Mouse (Mus musculus) c-Kit-positive CD71-negative TER-119-negative erythroid progenitor cells, embryonic 14.5 days (primary cell): ENCODE data around the gene Lama2.
A peak's percentile ranks its signal among the peaks of the same experiment; 100 is the strongest.
"Not testable (repeated sequence)": the region's sequence is repeated elsewhere in the genome, so short reads cannot be mapped to it uniquely, and the experiment has no call there.

Experiments
- DNase-seq: peaks from one replicate; pipeline ENCODE4 v3.0.0-alpha.2; 2013; ENCODE audit warnings: low read depth

Lama2 gene

GRCm38 (mm10) chr10:27005716-27006115 lies 613.8 kb downstream of the Lama2 start:
- DNase-seq: no peak

GRCm38 (mm10) chr10:27001554-27002178 lies 617.9 kb downstream of the Lama2 start:
- no peak for DNase-seq

DNA sequence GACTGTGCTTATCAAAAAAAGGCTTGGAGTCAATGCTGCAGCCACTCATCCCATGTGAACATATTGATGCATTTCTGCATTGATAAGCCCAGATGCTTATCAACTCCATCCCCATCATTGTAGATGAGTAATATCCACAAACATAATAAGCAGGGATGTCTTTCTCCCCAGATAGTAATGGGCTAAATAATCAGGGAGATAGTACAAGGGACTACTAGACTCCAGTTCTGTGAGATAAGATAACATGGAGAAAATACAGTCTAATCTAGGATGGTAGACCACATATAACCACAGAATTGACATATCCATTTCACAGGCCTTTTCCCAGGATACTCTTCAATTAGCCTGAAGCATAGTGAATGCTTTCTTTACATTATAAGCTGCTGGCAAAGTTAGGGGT lies 622.9 kb downstream of the Lama2 start:
- no peak for DNase-seq

- DNase-seq: peak; percentile 45
Measured at GRCm38 (mm10) chr10:26995987-26996386, 623.6 kb downstream of the Lama2 start.

DNA sequence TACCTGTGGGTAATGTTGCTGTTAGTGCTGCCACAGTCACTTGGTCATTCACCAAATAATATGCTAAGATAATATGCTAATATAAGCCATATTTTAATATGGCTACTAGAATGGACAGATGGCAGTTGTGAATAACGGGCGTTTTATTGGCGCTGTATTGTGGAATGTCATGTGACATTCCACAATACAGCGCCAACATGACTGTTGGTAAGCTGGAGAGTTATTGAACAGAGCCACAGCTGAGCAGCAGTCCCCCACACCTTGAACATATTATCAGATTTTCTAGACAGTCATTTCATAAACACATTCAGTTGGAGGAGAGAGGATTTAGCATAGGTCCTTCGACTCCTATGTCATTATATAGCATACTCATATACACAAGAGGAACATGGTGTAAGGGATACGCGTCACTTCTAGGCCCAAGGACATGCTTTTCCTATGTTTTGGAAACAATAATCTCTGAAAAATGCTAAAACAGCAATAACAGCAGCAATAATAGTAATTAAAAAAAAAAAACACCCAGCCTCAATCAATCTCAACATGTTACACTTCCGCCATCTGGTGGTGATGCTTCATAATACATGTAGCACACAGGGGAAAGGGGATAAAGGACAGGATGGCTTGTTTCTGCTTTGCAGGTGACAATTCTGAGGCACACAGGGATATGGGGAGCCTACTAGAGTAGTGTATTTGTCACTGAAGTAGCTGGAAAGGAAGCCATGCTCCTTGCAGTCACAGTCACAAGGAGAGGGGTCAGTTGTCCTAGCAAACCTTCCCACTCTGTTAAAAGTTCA lies 624.2 kb downstream of the Lama2 start:
- DNase-seq: peak; percentile 57

DNA sequence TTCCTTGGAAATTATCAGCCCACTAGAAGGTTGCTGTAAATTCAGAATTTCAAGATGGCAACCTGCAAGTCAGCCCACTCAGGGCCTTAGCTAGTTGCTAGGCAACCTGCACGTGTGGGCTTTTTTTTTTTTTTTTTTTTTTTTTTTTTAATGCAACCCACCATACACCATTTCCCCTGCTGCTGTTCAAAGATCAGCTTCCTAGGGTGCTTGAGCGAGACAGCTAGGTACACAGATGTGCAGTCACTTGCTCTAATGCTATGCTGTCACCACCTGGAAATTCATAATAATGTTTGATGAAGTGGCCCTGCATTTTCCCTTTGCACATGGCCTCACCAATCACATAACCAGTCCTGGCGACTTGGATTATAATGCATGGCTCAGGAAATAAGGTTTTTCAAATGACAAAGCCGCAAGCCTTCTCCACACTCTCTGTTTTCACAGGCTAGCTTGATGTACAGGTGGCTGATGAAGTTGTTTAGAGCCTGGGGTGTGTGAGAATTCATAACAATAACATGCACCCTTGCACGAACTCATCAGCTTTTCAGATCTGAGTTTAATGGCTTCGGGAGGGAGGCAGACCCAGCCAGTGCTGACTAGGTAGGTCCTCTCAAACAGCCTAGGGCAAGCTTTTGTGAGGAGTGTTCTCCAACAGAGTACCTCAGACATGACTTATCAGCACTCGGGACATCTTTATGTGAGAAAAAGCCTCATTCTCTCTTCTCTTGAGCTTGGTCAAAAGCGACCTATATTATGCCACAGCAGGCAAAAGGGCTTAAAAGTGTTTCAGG lies 625.4 kb downstream of the Lama2 start:
- no peak for DNase-seq

GRCm38 (mm10) chr10:26985451-26985850 lies 634.1 kb downstream of the Lama2 start:
- DNase-seq: no peak

GRCm38 (mm10) chr10:26984082-26984481 lies 635.5 kb downstream of the Lama2 start:
- DNase-seq: not testable (repeated sequence)

GRCm38 (mm10) chr10:26983583-26983982 lies 636.0 kb downstream of the Lama2 start:
- DNase-seq: no peak

GRCm38 (mm10) chr10:26982621-26983020 lies 636.9 kb downstream of the Lama2 start:
- no peak for DNase-seq

GRCm38 (mm10) chr10:26975372-26975771 lies 644.2 kb downstream of the Lama2 start:
- DNase-seq: no peak

DNA sequence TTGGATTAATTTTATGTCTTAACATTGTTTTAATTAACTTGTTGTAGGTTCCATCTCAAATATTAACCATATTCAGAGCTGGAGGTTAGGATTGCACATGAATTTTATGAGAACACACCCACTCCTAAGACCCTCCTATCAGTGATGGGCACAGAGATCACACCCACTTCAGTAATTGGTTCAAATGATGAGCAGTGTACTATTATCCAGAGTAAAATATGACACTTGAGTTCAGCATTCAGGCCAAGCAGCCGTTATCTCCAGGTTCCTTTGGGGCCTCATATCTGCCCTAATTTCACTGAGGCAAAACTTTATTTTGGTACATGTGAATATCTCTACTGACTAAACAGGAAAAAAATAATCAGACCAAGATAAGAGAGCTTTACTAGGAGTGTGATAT lies 645.3 kb downstream of the Lama2 start:
- DNase-seq: no peak

GRCm38 (mm10) chr10:26973575-26973974 lies 646.0 kb downstream of the Lama2 start:
- DNase-seq: no peak

GRCm38 (mm10) chr10:26958513-26958912 lies 661.0 kb downstream of the Lama2 start:
- DNase-seq: no peak

DNA sequence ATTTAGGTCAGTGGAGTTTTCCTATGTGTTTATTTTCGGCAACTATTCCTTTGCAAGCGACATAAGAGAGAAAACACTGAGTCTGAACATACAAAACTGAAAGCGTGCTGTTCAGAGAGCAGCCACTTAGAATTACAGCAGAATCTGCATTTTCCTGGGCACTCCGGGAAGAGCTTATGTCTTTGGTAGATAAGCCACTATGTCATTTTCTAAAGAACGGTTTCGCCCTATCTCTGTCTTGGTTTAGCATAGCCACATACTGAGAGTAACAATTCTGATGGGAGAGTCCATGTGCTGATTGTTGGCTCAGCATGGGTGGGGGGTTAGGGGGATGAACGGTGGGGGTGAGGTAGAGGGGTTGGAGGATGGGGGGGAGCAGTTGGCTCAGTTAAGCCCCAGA lies 669.1 kb downstream of the Lama2 start:
- no peak for DNase-seq

DNA sequence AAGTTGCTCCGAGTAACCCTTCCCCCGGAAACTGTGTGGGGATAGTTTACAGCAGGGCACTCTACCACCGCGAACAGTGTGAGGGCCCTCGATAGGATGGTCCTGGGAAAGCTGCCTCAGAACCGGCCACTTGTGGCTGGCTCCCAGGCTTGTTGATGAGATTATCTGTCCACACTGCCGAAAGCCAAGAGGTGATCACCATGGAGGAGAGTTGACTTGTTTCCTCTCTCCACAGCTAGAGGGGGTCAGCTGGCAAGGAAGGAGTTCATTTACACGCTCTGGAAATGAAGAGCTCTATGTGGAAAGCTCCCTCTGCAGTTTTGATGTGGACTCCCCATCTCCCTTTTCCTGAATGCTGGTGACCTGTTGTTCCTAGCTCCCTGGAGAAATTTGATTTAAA lies 669.9 kb downstream of the Lama2 start:
- no peak for DNase-seq

DNA sequence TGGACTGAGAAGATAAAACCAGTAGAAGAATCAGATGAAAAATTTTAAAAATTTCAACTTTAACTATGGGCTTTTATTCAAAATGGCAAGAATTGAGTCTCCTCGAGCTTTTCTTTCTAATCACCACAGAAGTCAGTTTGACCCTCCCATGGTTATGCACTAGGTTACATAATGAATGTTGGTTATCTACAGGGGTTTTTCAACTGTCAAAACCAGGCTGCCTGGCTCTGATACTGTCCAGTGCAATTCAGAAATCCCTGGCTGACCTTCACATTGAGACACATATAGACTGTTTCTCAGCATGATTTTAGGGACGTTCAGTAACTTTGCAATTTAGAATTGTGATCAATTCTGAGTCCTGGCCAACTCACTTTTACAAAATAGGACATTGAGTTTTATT lies 671.2 kb downstream of the Lama2 start:
- DNase-seq: no peak

DNA sequence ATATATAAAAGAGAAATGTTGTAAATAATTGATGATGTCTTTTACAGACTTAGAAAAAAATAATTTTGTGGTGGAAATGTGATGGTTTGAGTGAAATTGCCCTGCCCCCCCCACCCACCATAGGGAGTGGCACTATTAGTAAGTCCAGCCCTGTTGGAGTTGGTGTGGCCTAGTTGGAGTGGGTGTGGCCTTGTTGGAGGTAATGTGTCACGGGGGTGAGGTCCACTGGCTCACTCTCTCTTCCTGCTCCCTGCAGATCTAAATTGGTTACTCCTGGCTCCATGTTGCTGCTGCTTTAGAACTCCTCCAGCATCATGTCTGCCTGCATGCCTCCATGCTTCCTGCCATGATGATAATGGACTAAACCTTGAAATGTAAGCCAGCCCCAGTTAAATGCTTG lies 680.0 kb downstream of the Lama2 start:
- DNase-seq: no peak

DNA sequence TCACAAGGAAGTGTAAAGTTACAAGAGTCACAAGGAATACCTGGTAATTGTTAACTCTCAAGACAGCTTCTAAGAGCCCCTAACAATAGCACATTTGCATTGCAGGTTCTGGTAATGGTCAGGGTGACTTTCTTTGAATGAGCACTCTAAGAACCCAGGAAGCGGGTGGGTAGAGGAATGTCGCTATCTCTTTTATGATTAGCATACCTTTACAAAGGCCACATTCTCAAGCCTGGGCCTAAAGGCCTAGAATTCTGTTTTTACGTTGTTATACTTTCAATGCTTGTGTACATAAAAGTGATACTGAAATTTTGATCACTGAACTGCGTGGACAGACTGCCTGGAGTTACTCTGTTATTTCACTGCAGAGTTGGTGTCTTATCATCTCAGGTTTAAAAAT lies 681.1 kb downstream of the Lama2 start:
- DNase-seq: not testable (repeated sequence)

DNA sequence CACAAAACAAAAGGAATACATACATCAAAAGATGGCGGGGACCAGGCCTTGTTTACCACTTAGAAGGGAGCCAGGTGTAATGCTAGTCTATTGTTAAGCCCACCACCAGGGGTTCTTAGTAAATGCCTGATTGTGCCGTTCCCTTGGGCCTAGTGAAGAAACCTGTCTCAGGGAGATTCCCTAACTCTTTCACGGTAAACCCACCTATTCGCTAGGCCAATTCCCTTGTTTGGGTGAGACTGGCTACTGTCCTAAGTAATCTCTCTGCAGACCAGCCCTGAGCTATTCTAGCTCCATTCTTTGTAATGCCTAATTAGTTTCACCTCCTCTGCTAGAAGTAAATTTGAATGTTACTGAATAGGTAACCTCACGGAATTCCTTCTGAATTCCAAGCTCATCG lies 683.5 kb downstream of the Lama2 start:
- DNase-seq: not testable (repeated sequence)
